Mouse (Mus musculus): ENCODE results near the gene Eml6.
A peak's percentile ranks its signal among the peaks of the same experiment; 100 is the strongest.

Gene Eml6

GRCm38 (mm10) chr11:29746203-29746602, 279.6 kb downstream of the Eml6 start:
- DNase-seq, result no peak

GRCm38 (mm10) chr11:29745513-29745912, 280.3 kb downstream of the Eml6 start:
- peak; percentile 53 for DNase-seq

- no peak for DNase-seq
Measured at GRCm38 (mm10) chr11:29744760-29745430, 280.9 kb downstream of the Eml6 start.

GRCm38 (mm10) chr11:29739752-29740151, 286.1 kb downstream of the Eml6 start:
- DNase-seq, result no peak

- no peak for DNase-seq
Measured at GRCm38 (mm10) chr11:29727901-29728300, 297.9 kb downstream of the Eml6 start.

- no peak for DNase-seq
Measured at GRCm38 (mm10) chr11:29725610-29726009, 300.2 kb downstream of the Eml6 start.

GRCm38 (mm10) chr11:29725167-29725566, 300.7 kb downstream of the Eml6 start:
- no peak for DNase-seq

GRCm38 (mm10) chr11:29724213-29724612, 301.6 kb downstream of the Eml6 start:
- DNase-seq, result no peak

- DNase-seq, result no peak
Measured at GRCm38 (mm10) chr11:29719597-29719996, 306.2 kb downstream of the Eml6 start.

GRCm38 (mm10) chr11:29718541-29718940, 307.3 kb downstream of the Eml6 start:
- DNase-seq, result no peak

- no peak for DNase-seq
Measured at GRCm38 (mm10) chr11:29715499-29715898, 310.3 kb downstream of the Eml6 start.

GRCm38 (mm10) chr11:29714789-29715188, 311.0 kb downstream of the Eml6 start:
- peak; percentile 61 for DNase-seq

- DNase-seq, result no peak
Measured at GRCm38 (mm10) chr11:29714114-29714513, 311.7 kb downstream of the Eml6 start.

GRCm38 (mm10) chr11:29709512-29709911, 316.3 kb downstream of the Eml6 start:
- no peak for DNase-seq

- DNase-seq, result no peak
Measured at GRCm38 (mm10) chr11:29706845-29707244, 319.0 kb downstream of the Eml6 start.

- no peak for DNase-seq
Measured at GRCm38 (mm10) chr11:29705263-29705662, 320.6 kb downstream of the Eml6 start.

- DNase-seq, result no peak
Measured at GRCm38 (mm10) chr11:29702721-29703120, 323.1 kb downstream of the Eml6 start.

- no peak for DNase-seq
Measured at GRCm38 (mm10) chr11:29694754-29695153, 331.1 kb downstream of the Eml6 start.

GRCm38 (mm10) chr11:29693576-29694410, 332.0 kb downstream of the Eml6 start:
- peak; percentile 84 for DNase-seq
